Mouse (Mus musculus): ENCODE results near the gene Slpi. TPM values are rescaled to one million over a fixed set of nuclear protein-coding genes. Genes with fewer than 3 reads are reported as not detected.
A peak's percentile ranks its signal among the peaks of the same experiment; 100 is the strongest.

Slpi gene
- total RNA-seq, 2 experiments from 2014 or later = 0.94 TPM; not detected in 1

DNA sequence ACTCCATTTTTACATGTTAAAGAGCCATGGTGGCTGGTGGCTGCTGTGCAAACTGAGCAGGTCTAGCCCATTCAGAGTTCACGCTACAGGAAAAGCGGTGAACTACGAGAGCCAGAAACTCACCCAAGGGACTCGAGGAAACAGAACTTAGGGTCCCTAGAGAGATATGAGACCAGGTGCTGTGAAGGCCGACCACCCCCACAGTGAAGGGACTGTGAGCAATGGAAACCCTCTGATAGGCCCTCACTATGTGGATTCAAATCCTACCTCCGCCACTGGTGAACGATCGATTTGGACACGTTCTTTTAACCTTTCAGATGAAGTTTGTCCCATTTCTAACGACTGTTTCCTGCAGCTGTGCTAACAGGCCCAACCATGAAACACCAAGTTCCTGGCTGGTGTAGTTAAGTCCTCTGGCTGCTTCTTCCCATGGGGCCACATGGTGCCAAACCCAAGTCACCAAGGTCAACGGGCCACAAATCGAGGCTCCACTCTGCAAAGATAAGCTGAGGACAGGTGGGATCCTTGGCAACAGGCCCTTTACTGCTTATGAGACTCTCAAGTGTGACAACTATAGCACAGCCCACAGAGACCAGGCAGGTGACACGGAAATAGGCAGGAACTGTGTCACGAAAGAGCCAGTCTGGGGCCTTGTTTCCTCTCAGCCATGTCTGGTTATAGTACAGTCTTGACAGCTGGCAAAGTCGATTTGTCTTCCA lies 33.9 kb upstream of the Slpi start:
- intact Hi-C loops (cut with DNase I) = loop anchor here (10.0 kb wide), 1 partner anchor 142 kb away; the partner anchor contains the start of gene Wfdc2
- DNase-seq = no peak

GRCm38 (mm10) chr2:164421979-164422378 lies 33.1 kb upstream of the Slpi start:
- DNase-seq = no peak
- intact Hi-C loops (cut with DNase I) = loop anchor here (10.0 kb wide), 1 partner anchor 143 kb away; the partner anchor contains the start of gene Wfdc2

DNA sequence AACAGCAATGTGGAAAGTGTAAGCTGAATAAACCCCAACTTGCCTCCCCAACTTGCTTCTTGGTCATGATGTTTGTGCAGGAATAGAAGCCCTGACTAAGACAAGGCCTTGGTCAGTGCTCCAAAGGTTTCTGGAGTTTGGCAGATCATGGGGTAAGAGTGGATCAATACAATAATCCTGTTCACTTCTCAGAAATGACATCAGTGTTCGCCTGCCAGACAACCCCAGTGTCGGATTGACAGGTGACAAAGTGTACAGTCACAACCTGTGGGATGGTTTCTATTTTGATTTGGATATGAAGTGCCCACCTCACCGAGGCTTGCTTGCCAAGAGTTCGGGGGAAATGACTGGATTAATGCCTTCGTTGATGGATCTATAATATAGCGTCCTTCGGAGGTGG lies 32.4 kb upstream of the Slpi start:
- intact Hi-C loops (cut with DNase I) = loop anchor here (10.0 kb wide), 1 partner anchor 143 kb away; the partner anchor contains the start of gene Wfdc2
- no peak for DNase-seq

DNA sequence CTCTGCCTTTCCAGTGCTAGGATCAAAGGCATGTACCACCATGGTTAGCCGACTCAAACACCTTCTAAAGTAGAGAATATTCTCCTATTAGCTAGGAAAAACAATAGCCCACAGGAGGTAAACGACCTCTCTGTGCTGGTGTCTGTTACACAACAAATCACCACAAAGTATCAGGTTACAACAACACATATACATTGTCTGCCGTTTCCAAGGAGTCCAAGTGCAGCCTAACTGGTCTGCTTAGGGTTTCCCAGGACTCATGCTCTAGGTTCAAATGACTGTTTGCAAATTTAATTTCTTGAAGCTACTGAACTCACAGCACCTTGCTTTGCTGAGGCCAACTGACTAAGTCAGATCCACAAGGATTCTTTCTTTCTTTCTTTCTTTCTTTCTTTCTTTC lies 30.6 kb upstream of the Slpi start:
- DNase-seq = no peak
- intact Hi-C loops (cut with DNase I) = loop anchor here (5.0 to 10.0 kb wide), 2 partner anchors 38 to 115 kb away; partner anchors contain the start of gene Sys1

DNA sequence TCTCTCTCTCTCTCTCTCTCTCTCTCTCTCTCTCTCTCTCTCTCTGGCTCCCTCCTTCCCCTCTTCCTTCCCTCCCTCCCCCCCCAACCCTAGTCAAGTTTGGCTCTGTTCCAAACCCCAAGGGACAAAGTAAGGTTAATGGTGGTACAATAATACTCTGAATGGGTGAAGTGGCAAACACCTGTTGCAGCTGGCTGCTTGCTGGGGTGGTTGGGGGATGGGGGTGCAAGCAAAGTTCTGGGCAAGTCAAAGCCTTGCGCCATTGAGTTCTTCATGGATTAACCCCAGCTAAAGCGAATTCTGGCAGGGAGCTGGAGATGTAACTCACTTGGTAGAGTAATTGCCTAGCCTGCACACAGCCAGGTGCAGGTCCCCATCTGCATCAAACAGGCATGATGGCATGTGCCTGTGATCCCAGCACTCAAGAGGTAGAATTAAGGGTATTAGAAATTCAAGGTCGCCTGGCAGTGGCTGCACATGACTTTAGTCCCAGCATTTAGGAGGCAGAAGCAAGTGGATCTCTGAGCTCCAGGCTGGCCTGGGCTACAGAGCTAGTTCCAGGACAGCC lies 29.5 kb upstream of the Slpi start:
- DNase-seq = no peak
- intact Hi-C loops (cut with DNase I) = loop anchor here (5.0 to 10.0 kb wide), 2 partner anchors 39 to 116 kb away; partner anchors contain the start of gene Sys1

DNA sequence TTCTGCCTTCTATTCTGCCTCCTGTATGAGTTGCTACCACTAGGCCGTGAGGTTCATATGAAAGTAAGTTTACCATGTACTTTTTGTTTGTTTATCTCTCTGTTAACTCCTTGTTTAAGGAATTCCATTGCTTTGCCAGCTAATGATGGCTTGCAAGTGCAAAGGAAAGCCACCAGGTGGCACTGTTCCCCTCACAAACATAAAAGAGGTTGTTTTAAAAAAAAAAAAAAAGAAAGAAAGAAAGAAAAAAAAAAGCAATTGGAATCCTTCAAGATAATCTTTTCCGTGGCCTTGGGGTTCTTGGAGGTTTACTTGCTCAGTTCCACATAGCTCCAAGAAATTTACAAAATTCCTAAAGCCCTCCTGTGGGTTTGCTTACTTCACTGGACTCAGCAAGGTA lies 28.3 kb upstream of the Slpi start:
- DNase-seq = peak; percentile 40
- intact Hi-C loops (cut with DNase I) = loop anchor here (5.0 to 10.0 kb wide), 2 partner anchors 40 to 118 kb away; partner anchors contain the start of gene Sys1

- no peak for DNase-seq
- intact Hi-C loops (cut with DNase I) = loop anchor here (10.0 kb wide), 1 partner anchor 120 kb away; no protein-coding TSS in a partner anchor
Observed at GRCm38 (mm10) chr2:164414581-164414980, 25.7 kb upstream of the Slpi start.

DNA sequence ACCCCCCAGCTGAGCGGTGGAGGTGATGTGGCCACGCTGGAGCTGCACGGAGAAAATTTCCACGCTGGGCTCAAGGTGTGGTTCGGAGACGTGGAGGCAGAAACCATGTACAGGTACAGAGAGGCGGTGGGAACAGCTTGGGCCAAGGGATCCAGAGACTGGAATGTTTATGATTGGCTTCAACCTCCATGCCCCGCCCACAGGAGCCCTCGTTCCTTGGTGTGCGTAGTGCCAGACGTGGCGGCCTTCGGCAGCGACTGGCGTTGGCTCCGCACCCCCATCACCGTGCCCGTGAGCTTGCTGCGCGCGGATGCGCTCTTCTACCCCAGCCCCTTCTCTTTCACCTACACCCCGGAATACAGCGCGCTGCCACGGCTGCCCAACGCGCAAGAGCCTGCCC lies 25.3 kb upstream of the Slpi start:
- DNase-seq = no peak
- intact Hi-C loops (cut with DNase I) = loop anchor here (10.0 kb wide), 1 partner anchor 121 kb away; no protein-coding TSS in a partner anchor

DNA sequence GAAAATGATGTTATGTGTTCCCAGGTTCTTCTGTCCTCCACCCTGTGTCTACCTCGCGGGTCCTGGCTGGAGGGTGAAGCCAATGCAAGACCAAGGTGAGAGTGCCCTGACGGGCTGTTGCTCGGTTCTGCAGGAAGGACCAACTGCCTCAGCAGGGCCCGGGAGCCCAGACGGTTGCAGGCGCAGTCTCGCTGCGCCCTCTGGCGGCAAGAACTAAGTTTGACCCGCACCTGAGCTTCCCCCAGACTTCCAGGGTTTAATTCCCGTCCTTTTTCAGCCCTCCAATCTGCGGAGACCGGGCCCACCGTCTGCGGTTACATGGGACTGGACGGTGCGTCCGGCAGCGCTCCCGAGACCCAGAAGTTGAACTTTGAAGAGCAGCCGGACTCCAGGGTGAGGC lies 18.8 kb upstream of the Slpi start:
- peak; percentile 72 for DNase-seq
- intact Hi-C loops (cut with DNase I) = loop anchor here (5.0 kb wide), 2 partner anchors 290 to 305 kb away; no protein-coding TSS in a partner anchor

- no peak for DNase-seq
- intact Hi-C loops (cut with DNase I) = loop anchor here (5.0 kb wide), 2 partner anchors 288 to 303 kb away; no protein-coding TSS in a partner anchor
Observed at GRCm38 (mm10) chr2:164405519-164405918, 16.6 kb upstream of the Slpi start.

DNA sequence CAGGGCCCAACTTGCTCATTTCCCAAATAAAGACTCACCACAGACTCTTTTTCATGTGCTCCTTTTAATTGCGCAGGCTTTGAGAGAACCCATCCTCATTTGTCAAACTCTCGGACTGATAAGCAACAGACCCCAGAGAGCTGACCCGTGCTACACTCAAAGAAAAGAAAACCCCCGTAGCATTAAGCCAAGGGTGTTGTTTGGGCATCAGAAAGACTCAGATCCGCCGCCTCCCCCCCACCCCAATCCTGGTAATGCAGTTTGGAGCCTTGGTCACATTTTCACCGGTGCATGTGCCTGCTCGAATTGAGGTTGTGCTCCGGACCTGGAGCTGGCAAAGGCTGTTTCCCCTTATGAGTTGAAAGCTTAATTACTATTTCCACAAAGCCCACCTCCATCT lies 16.2 kb upstream of the Slpi start, which contains the start of gene Matn4:
TSS of gene Matn4 (minus strand) at position 101 of the 400 bp plus-strand sequence.
- intact Hi-C loops (cut with DNase I) = loop anchor here (5.0 kb wide), 2 partner anchors 288 to 303 kb away; no protein-coding TSS in a partner anchor
- DNase-seq = no peak

GRCm38 (mm10) chr2:164404082-164404990 lies 15.4 kb upstream of the Slpi start:
- intact Hi-C loops (cut with DNase I) = no loop called here
- DNase-seq = no peak

GRCm38 (mm10) chr2:164403396-164404081 lies 14.6 kb upstream of the Slpi start:
- intact Hi-C loops (cut with DNase I) = no loop called here
- DNase-seq = peak; percentile 33

GRCm38 (mm10) chr2:164402906-164403305 lies 14.0 kb upstream of the Slpi start, which contains the start of gene Rbpjl:
Rbpjl (plus strand) TSS chr2:164403141.
- intact Hi-C loops (cut with DNase I) = no loop called here
- peak; percentile 70 for DNase-seq

GRCm38 (mm10) chr2:164396911-164397310 lies 8.0 kb upstream of the Slpi start:
- DNase-seq = no peak
- intact Hi-C loops (cut with DNase I) = no loop called here

- DNase-seq = no peak
- intact Hi-C loops (cut with DNase I) = no loop called here
Observed at GRCm38 (mm10) chr2:164396076-164396475, 7.2 kb upstream of the Slpi start.

DNA sequence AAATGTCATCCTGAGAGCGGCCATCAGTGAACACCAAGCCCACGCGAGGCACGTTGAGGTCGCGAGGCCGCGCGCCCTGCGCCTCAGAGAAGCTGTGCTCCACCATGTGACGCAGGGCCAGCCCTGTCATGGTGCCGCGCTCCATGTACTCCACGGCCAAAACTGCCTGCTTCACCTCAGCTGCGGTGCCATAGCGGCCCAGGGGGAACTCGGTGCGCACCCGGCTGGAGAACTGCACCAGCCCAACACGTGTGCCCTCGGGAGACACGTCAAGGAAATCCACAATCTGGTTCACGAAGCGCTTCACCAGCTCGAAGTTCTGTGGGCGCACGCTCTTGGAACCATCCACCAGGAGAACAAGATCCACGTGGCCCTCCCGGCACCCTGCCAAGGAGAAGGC lies 4.2 kb upstream of the Slpi start:
- no peak for DNase-seq
- intact Hi-C loops (cut with DNase I) = no loop called here

GRCm38 (mm10) chr2:164389499-164389898 lies 604 bp upstream of the Slpi start:
- DNase-seq = peak; percentile 95
- intact Hi-C loops (cut with DNase I) = no loop called here

DNA sequence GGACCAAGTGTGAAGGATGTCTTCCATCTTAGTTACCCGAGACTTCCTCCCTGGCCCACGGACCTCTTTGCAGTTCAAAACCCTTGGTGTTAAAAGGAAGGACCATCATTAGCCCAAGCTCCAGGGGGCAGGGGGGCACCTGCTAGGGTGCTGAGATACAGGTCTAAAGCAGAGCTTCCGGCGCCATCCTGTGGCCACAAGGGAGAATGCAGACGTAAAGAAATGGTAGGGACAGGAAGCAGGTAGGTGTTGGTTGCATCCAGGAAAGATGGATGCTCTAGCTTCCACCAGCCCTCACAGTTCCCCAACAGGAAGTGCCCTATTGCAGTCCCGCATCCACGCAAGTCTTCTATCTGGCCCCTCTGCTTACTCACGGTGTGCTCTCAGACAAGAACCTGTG lies 1.9 kb downstream of the Slpi start:
- intact Hi-C loops (cut with DNase I) = no loop called here
- DNase-seq = peak; percentile 50
